Mouse (Mus musculus): ENCODE data around the gene Cdc16. TPM values are rescaled to one million over a fixed set of nuclear protein-coding genes. Genes with fewer than 3 reads are reported as not detected.
A peak's percentile ranks its signal among the peaks of the same experiment; 100 is the strongest.

Gene Cdc16
- polyA plus RNA-seq, 1 experiment, result 80.5 TPM

- Histone ChIP-seq H3K9me3 (replicated peaks; ENCODE audit: control insufficient read depth, insufficient read depth, low read length, poor library complexity, severe bottlenecking) (no peaks in the 10 kb centered on the region), H3K9ac (ENCODE audit: low read depth, poor library complexity, severe bottlenecking) (no peak overlapping the region), H3K4me1 (ENCODE audit: control insufficient read depth, insufficient read depth, low read length) (no peaks in the 10 kb centered on the region), H3K27ac (ENCODE audit: insufficient read depth, low read length) (no peak overlapping the region), H3K36me3 (ENCODE audit: control insufficient read depth, insufficient read depth, low read length, poor library complexity, severe bottlenecking) (peaks cover 90% of the 10 kb centered on the region), H3K27me3 (ENCODE audit: control insufficient read depth, insufficient read depth, low read length, poor library complexity, severe bottlenecking) (no peaks in the 10 kb centered on the region), H3K4me3 (ENCODE audit: low read depth, low read length) (no peak overlapping the region)
- TF ChIP-seq CTCF (IDR thresholded peaks at IDR 0.05; ENCODE audit: low read depth, low read length) (no peak), POLR2A (IDR thresholded peaks at IDR 0.05; ENCODE audit: insufficient read depth, low read length) (no peak), EP300 (IDR thresholded peaks at IDR 0.05; ENCODE audit: insufficient read depth, low read depth, low read length) (no peak)
Measured at GRCm38 (mm10) chr8:13769206-13769605, 11.7 kb downstream of the Cdc16 start.

GRCm38 (mm10) chr8:13780536-13780935 lies 23.1 kb downstream of the Cdc16 start:
- Histone ChIP-seq H3K36me3 (ENCODE audit: control insufficient read depth, insufficient read depth, low read length, poor library complexity, severe bottlenecking) (peaks cover 51% of the 10 kb centered on the region), H3K4me3 (ENCODE audit: low read depth, low read length) (no peak overlapping the region), H3K27me3 (ENCODE audit: control insufficient read depth, insufficient read depth, low read length, poor library complexity, severe bottlenecking) (no peaks in the 10 kb centered on the region), H3K9me3 (replicated peaks; ENCODE audit: control insufficient read depth, insufficient read depth, low read length, poor library complexity, severe bottlenecking) (no peaks in the 10 kb centered on the region), H3K9ac (ENCODE audit: low read depth, poor library complexity, severe bottlenecking) (no peak overlapping the region), H3K4me1 (ENCODE audit: control insufficient read depth, insufficient read depth, low read length) (no peaks in the 10 kb centered on the region), H3K27ac (ENCODE audit: insufficient read depth, low read length) (no peak overlapping the region)
- TF ChIP-seq EP300 (IDR thresholded peaks at IDR 0.05; ENCODE audit: insufficient read depth, low read depth, low read length), result no peak
- TF ChIP-seq POLR2A (IDR thresholded peaks at IDR 0.05; ENCODE audit: insufficient read depth, low read length), result no peak
- TF ChIP-seq CTCF (IDR thresholded peaks at IDR 0.05; ENCODE audit: low read depth, low read length), result no peak

- H3K4me1 ChIP-seq (ENCODE audit: control insufficient read depth, insufficient read depth, low read length), result no peaks in the 10 kb centered on the region
- TF ChIP-seq EP300 (IDR thresholded peaks at IDR 0.05; ENCODE audit: insufficient read depth, low read depth, low read length) (no peak), POLR2A (IDR thresholded peaks at IDR 0.05; ENCODE audit: insufficient read depth, low read length) (peak; percentile 94), CTCF (IDR thresholded peaks at IDR 0.05; ENCODE audit: low read depth, low read length) (peak; percentile 68)
- H3K27ac ChIP-seq (ENCODE audit: insufficient read depth, low read length), result peak within 1 kb of the TSS; percentile 54
Measured at GRCm38 (mm10) chr8:13785250-13785763, 27.8 kb downstream of the Cdc16 start, which contains the start of gene Upf3a. Upf3a (plus strand) TSS chr8:13785615.

GRCm38 (mm10) chr8:13785764-13786299 lies 28.4 kb downstream of the Cdc16 start:
- no peak overlapping the region for H3K27ac ChIP-seq (ENCODE audit: insufficient read depth, low read length)
- H3K36me3 ChIP-seq (ENCODE audit: control insufficient read depth, insufficient read depth, low read length, poor library complexity, severe bottlenecking), result peaks cover 14% of the 10 kb centered on the region
- H3K9ac ChIP-seq (ENCODE audit: low read depth, poor library complexity, severe bottlenecking), result peak overlapping the region; percentile 90
- TF ChIP-seq CTCF (IDR thresholded peaks at IDR 0.05; ENCODE audit: low read depth, low read length), result peak; percentile 79
- TF ChIP-seq EP300 (IDR thresholded peaks at IDR 0.05; ENCODE audit: insufficient read depth, low read depth, low read length), result no peak
- TF ChIP-seq POLR2A (IDR thresholded peaks at IDR 0.05; ENCODE audit: insufficient read depth, low read length), result no peak
- H3K4me1 ChIP-seq (ENCODE audit: control insufficient read depth, insufficient read depth, low read length), result no peaks in the 10 kb centered on the region
- no peaks in the 10 kb centered on the region for H3K9me3 ChIP-seq (replicated peaks; ENCODE audit: control insufficient read depth, insufficient read depth, low read length, poor library complexity, severe bottlenecking)
- H3K27me3 ChIP-seq (ENCODE audit: control insufficient read depth, insufficient read depth, low read length, poor library complexity, severe bottlenecking), result no peaks in the 10 kb centered on the region
- H3K4me3 ChIP-seq (ENCODE audit: low read depth, low read length), result peak overlapping the region; percentile 73

More at GRCm38 (mm10) chr8:13785250-13785763, 27.8 kb downstream of the Cdc16 start, which contains the start of gene Upf3a:
- Histone ChIP-seq H3K9ac (ENCODE audit: low read depth, poor library complexity, severe bottlenecking) (peak within 1 kb of the TSS; percentile 90), H3K36me3 (ENCODE audit: control insufficient read depth, insufficient read depth, low read length, poor library complexity, severe bottlenecking) (peaks cover 18% of the 10 kb centered on the region), H3K9me3 (replicated peaks; ENCODE audit: control insufficient read depth, insufficient read depth, low read length, poor library complexity, severe bottlenecking) (no peaks in the 10 kb centered on the region), H3K27me3 (ENCODE audit: control insufficient read depth, insufficient read depth, low read length, poor library complexity, severe bottlenecking) (no peaks in the 10 kb centered on the region), H3K4me3 (ENCODE audit: low read depth, low read length) (peak within 1 kb of the TSS; percentile 73)

- Histone ChIP-seq H3K27me3 (ENCODE audit: control insufficient read depth, insufficient read depth, low read length, poor library complexity, severe bottlenecking) (no peaks in the 10 kb centered on the region), H3K9ac (ENCODE audit: low read depth, poor library complexity, severe bottlenecking) (no peak overlapping the region), H3K9me3 (replicated peaks; ENCODE audit: control insufficient read depth, insufficient read depth, low read length, poor library complexity, severe bottlenecking) (no peaks in the 10 kb centered on the region), H3K4me1 (ENCODE audit: control insufficient read depth, insufficient read depth, low read length) (no peaks in the 10 kb centered on the region), H3K36me3 (ENCODE audit: control insufficient read depth, insufficient read depth, low read length, poor library complexity, severe bottlenecking) (peaks cover 12% of the 10 kb centered on the region), H3K4me3 (ENCODE audit: low read depth, low read length) (no peak overlapping the region), H3K27ac (ENCODE audit: insufficient read depth, low read length) (no peak overlapping the region)
- TF ChIP-seq EP300 (IDR thresholded peaks at IDR 0.05; ENCODE audit: insufficient read depth, low read depth, low read length) (no peak), CTCF (IDR thresholded peaks at IDR 0.05; ENCODE audit: low read depth, low read length) (no peak)
Measured at GRCm38 (mm10) chr8:13789606-13790005, 32.1 kb downstream of the Cdc16 start.

- TF ChIP-seq EP300 (IDR thresholded peaks at IDR 0.05; ENCODE audit: insufficient read depth, low read depth, low read length), result no peak
- TF ChIP-seq POLR2A (IDR thresholded peaks at IDR 0.05; ENCODE audit: insufficient read depth, low read length), result no peak
- no peak for TF ChIP-seq CTCF (IDR thresholded peaks at IDR 0.05; ENCODE audit: low read depth, low read length)
- no peaks in the 10 kb centered on the region for H3K9me3 ChIP-seq (replicated peaks; ENCODE audit: control insufficient read depth, insufficient read depth, low read length, poor library complexity, severe bottlenecking)
- no peaks in the 10 kb centered on the region for H3K27me3 ChIP-seq (ENCODE audit: control insufficient read depth, insufficient read depth, low read length, poor library complexity, severe bottlenecking)
- no peak overlapping the region for H3K27ac ChIP-seq (ENCODE audit: insufficient read depth, low read length)
- H3K36me3 ChIP-seq (ENCODE audit: control insufficient read depth, insufficient read depth, low read length, poor library complexity, severe bottlenecking), result peaks cover 28% of the 10 kb centered on the region
- no peaks in the 10 kb centered on the region for H3K4me1 ChIP-seq (ENCODE audit: control insufficient read depth, insufficient read depth, low read length)
- H3K9ac ChIP-seq (ENCODE audit: low read depth, poor library complexity, severe bottlenecking), result no peak overlapping the region
- no peak overlapping the region for H3K4me3 ChIP-seq (ENCODE audit: low read depth, low read length)
Measured at GRCm38 (mm10) chr8:13793097-13793745, 35.7 kb downstream of the Cdc16 start.
